Mouse (Mus musculus) lung, postnatal 0 days (tissue): ENCODE results near the gene Rtkn2. TPM values are rescaled to one million over a fixed set of nuclear protein-coding genes. Genes with fewer than 3 reads are reported as not detected.

Source experiments
- ATAC-seq: fragments of 200-750 bp; cut with Nextera tagmentation; 2 replicates; pipeline ENCODE4 v1.8.0; 2017; ENCODE audit warnings: moderate library complexity
- DNase-seq: peaks from one replicate; pipeline ENCODE4 v3.0.0-alpha.2; 2016; ENCODE audit warnings: low spot score
- H3K27ac ChIP-seq: fragments of 300-500 bp; sonication (generic); 2 replicates; pipeline ENCODE4 v1.5.1; 2014; ENCODE audit warnings: antibody characterized with exemption, mild to moderate bottlenecking, low read length, mixed read lengths
- H3K27me3 ChIP-seq: fragments of 300-500 bp; sonication (generic); replicated peaks from 2 replicates; pipeline ENCODE4 v1.6.1; 2014; ENCODE audit warnings: low read length, mixed read lengths; ENCODE audit not compliant: insufficient read depth
- H3K36me3 ChIP-seq: fragments of 300-500 bp; sonication (generic); 2 replicates; pipeline ENCODE4 v1.6.1; 2014; ENCODE audit warnings: low read length, mixed read lengths; ENCODE audit not compliant: insufficient read depth
- H3K4me1 ChIP-seq: fragments of 300-500 bp; sonication (generic); 2 replicates; pipeline ENCODE4 v1.6.1; 2014; ENCODE audit warnings: antibody characterized with exemption, low read depth, low read length, mixed read lengths; ENCODE audit not compliant: insufficient read depth
- H3K4me2 ChIP-seq: fragments of 300-500 bp; sonication (generic); replicated peaks from 2 replicates; pipeline ENCODE4 v1.6.1; 2014; ENCODE audit warnings: low read depth, mild to moderate bottlenecking, low read length, moderate library complexity, mixed read lengths
- H3K4me3 ChIP-seq: fragments of 300-500 bp; sonication (generic); 2 replicates; pipeline ENCODE4 v1.5.1; 2014; ENCODE audit warnings: low read depth, low read length
- H3K9ac ChIP-seq: fragments of 300-500 bp; sonication (generic); replicated peaks from 2 replicates; pipeline ENCODE4 v1.6.1; 2014; ENCODE audit warnings: low read depth, mild to moderate bottlenecking
- H3K9me3 ChIP-seq: fragments of 300-500 bp; sonication (generic); 2 replicates; pipeline ENCODE4 v1.6.1; 2016; ENCODE audit warnings: low read length, mixed read lengths
- CTCF ChIP-seq: IDR thresholded peaks from 2 replicates; pipeline ENCODE4 v1.5.1; 2016; ENCODE audit warnings: antibody characterized with exemption, mild to moderate bottlenecking
- EP300 ChIP-seq: IDR thresholded peaks from 2 replicates; pipeline ENCODE4 v1.6.1; 2016; ENCODE audit warnings: antibody characterized with exemption, mild to moderate bottlenecking, control low read depth
- WGBS: fragments of 180-500 bp; shearing (Covaris S2); extraction: QIAGEN DNeasy Blood & Tissue Kit; methylation state at CpG from one replicate; pipeline ENCODE4 v1.1.7; 2014; 5-methylcytosine and 5-hydroxymethylcytosine counted together
- polyA plus RNA-seq: library from polyadenylated mRNA; unstranded; fragments of >200 nt; fragmentation: Nextera tagmentation; extraction: Ambion mirVana; gene quantifications from 2 replicates; pipeline ENCODE4 v1.2.1, GENCODE M21; 2015

Gene Rtkn2
- polyA plus RNA-seq, 1 experiment from 2014 or later, result 207 TPM

GRCm38 (mm10) chr10:68103988-68104387, 124.6 kb downstream of the Rtkn2 start:
- no peak overlapping the region for H3K4me2 ChIP-seq
- 0 out of 2 replicates have a peak, but pooled peaks have one; percentile 20 for ATAC-seq
- WGBS, result 26% methylated on average over 5 of the region's 5 CpGs
- H3K27me3 ChIP-seq, result no peaks in the 10 kb centered on the region
- H3K36me3 ChIP-seq, result peaks cover 31% of the 10 kb centered on the region
- H3K4me1 ChIP-seq, result peaks cover 11% of the 10 kb centered on the region
- peak; percentile 21 for DNase-seq
- no peak overlapping the region for H3K9ac ChIP-seq
- H3K4me3 ChIP-seq, result no peak overlapping the region
- no peaks in the 10 kb centered on the region for H3K9me3 ChIP-seq
- H3K27ac ChIP-seq, result peak overlapping the region; percentile 84
- TF ChIP-seq CTCF (no peak), EP300 (no peak)

GRCm38 (mm10) chr10:68104481-68104880, 125.1 kb downstream of the Rtkn2 start:
- peaks cover 11% of the 10 kb centered on the region for H3K4me1 ChIP-seq
- no peak overlapping the region for H3K4me3 ChIP-seq
- no peak overlapping the region for H3K9ac ChIP-seq
- no peak overlapping the region; the same call in 1 of the 2 replicates for H3K4me2 ChIP-seq
- DNase-seq (peak; percentile 85), ATAC-seq (peak; percentile 61)
- H3K27me3 ChIP-seq, result no peaks in the 10 kb centered on the region
- 0% methylated on average over 1 of the region's 2 CpGs for WGBS
- peak overlapping the region; percentile 84 for H3K27ac ChIP-seq
- peaks cover 33% of the 10 kb centered on the region for H3K36me3 ChIP-seq
- TF ChIP-seq EP300 (no peak), CTCF (no peak)
- H3K9me3 ChIP-seq, result no peaks in the 10 kb centered on the region

DNA sequence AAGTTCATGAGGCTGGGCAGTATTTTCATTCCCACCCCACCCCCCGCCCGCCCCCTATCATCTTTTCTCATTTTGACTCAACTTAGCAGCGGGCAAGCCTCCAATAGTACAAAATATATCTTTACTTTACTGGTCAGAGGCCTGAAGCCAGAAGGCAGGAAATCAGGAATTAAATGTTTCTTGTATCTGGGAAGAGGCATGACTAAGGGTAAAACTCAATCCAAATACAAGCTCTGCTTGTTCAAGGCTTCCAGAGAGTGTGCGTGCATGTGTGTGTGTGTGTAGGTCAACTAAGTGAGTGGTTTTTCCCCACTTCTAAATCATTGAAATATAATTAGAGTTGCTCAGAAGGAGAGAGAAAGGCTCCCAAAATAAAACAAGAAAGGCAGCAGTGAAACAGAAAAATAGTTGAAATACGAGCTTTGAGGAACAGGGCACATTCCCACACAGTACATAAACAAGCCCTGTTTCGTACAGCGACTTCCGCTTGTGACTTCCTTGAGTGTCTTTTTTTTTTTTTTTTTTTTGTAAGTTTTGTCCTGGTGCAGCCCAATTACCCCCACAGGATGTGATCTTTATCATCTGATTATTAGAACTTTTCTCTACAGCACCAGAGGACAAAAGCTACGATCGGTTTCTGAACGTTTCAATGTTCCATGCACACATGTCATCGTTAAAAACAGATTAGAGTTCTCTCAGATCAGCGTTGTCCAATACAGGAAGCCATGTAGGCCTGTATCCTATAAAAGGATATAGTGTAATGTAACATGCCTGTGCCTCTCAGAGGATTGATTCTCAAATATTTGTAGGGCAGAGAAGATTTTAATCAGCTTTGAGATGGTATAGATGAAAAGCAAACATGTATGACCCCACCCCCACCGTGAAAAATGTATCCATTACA, 125.8 kb downstream of the Rtkn2 start:
- Histone ChIP-seq H3K9me3 (no peaks in the 10 kb centered on the region), H3K36me3 (peaks cover 28% of the 10 kb centered on the region), H3K9ac (no peak overlapping the region), H3K4me3 (no peak overlapping the region), H3K4me1 (peaks cover 11% of the 10 kb centered on the region), H3K4me2 (no peak overlapping the region; the same call in 1 of the 2 replicates), H3K27ac (peak overlapping the region; percentile 84), H3K27me3 (no peaks in the 10 kb centered on the region)
- peak; percentile 64 for ATAC-seq
- TF ChIP-seq CTCF (no peak), EP300 (peak; percentile 83)
- 23% methylated on average over 14 of the region's 14 CpGs for WGBS
- DNase-seq, result peak; percentile 75

GRCm38 (mm10) chr10:68106351-68106950, 127.1 kb downstream of the Rtkn2 start:
- 43% methylated on average over 9 of the region's 9 CpGs for WGBS
- Histone ChIP-seq H3K9me3 (no peaks in the 10 kb centered on the region), H3K9ac (no peak overlapping the region), H3K4me1 (peaks cover 11% of the 10 kb centered on the region), H3K36me3 (peaks cover 25% of the 10 kb centered on the region; the same call in 1 of the 2 replicates), H3K27ac (0 out of 2 replicates have a peak overlapping the region, but pooled peaks have one; percentile 6), H3K4me2 (no peak overlapping the region), H3K4me3 (no peak overlapping the region), H3K27me3 (no peaks in the 10 kb centered on the region)
- no peak for ATAC-seq
- DNase-seq, result peak; percentile 18
- TF ChIP-seq EP300 (no peak), CTCF (no peak)

DNA sequence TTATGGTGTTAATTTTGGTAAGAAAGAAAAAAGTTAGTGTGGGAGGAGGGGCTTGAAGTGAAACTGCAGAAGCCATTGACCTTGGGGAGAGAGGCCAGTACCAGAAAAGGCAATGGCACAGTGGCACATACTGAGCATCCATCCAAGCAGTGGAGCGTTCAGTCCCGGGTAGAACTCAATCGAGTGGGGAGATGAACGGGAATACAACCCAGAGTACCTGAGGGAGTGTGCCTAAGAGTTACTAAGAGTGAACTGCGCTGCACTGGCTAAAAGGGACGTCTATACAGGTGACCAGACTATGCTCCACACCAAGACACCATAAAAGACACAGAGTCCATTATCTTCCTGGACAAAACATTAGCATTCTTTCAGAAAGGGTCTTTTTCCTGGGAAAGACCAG, 128.3 kb downstream of the Rtkn2 start:
- Histone ChIP-seq H3K4me2 (no peak overlapping the region), H3K27me3 (no peaks in the 10 kb centered on the region), H3K27ac (no peak overlapping the region), H3K4me3 (no peak overlapping the region), H3K36me3 (peaks cover 25% of the 10 kb centered on the region; the same call in 1 of the 2 replicates), H3K9me3 (no peaks in the 10 kb centered on the region), H3K9ac (no peak overlapping the region), H3K4me1 (peaks cover 11% of the 10 kb centered on the region)
- no peak for TF ChIP-seq EP300
- 88% methylated on average over 6 of the region's 6 CpGs for WGBS
- no peak for DNase-seq
- no peak for ATAC-seq

Other genes starting within 250 kb of the Rtkn2 start
- 2.5 and 2.6 TPM in 2 replicates for gene Zfp365, start 66.9 kb upstream of the Rtkn2 start, polyA plus RNA-seq